Mouse (Mus musculus): Measurements from ENCODE around the gene Spata32.
"Not testable (repeated sequence)": the region's sequence is repeated elsewhere in the genome, so short reads cannot be mapped to it uniquely, and the experiment has no call there.

Spata32 gene

GRCm38 (mm10) chr11:103246081-103246730, 28.0 kb upstream of the Spata32 start:
- DNase-seq = peak in 1 of 2 experiments; percentile 51

GRCm38 (mm10) chr11:103244856-103245255, 26.6 kb upstream of the Spata32 start:
- DNase-seq = peak; percentile 34 to 47

- peak; percentile 77 to 88 for DNase-seq
Measured at GRCm38 (mm10) chr11:103240740-103241139, 22.5 kb upstream of the Spata32 start.

- DNase-seq = no peak
Measured at GRCm38 (mm10) chr11:103237757-103238156, 19.5 kb upstream of the Spata32 start.

- peak; percentile 29 to 65 for DNase-seq
Measured at GRCm38 (mm10) chr11:103236903-103237302, 18.7 kb upstream of the Spata32 start.

- no peak for DNase-seq
Measured at GRCm38 (mm10) chr11:103236431-103236830, 18.2 kb upstream of the Spata32 start.

GRCm38 (mm10) chr11:103235702-103236101, 17.5 kb upstream of the Spata32 start:
- peak; percentile 28 to 65 for DNase-seq

GRCm38 (mm10) chr11:103234447-103234846, 16.2 kb upstream of the Spata32 start:
- no peak for DNase-seq

- peak; percentile 87 to 94 for DNase-seq
Measured at GRCm38 (mm10) chr11:103232966-103233365, 14.7 kb upstream of the Spata32 start.

- no peak for DNase-seq
Measured at GRCm38 (mm10) chr11:103231367-103231766, 13.1 kb upstream of the Spata32 start.

GRCm38 (mm10) chr11:103230626-103231025, 12.4 kb upstream of the Spata32 start:
- DNase-seq = peak in 1 of 2 experiments; percentile 17

- DNase-seq = no peak
Measured at GRCm38 (mm10) chr11:103229608-103230007, 11.4 kb upstream of the Spata32 start.

GRCm38 (mm10) chr11:103223951-103224456, 5.8 kb upstream of the Spata32 start:
- peak; percentile 21 to 53 for DNase-seq

- peak in 1 of 2 experiments; percentile 18 for DNase-seq
Measured at GRCm38 (mm10) chr11:103223444-103223843, 5.2 kb upstream of the Spata32 start.

GRCm38 (mm10) chr11:103222718-103223117, 4.5 kb upstream of the Spata32 start:
- not testable (repeated sequence) for DNase-seq

- peak; percentile 50 to 72 for DNase-seq
Measured at GRCm38 (mm10) chr11:103221437-103221836, 3.2 kb upstream of the Spata32 start.

- DNase-seq = peak; percentile 74 to 85
Measured at GRCm38 (mm10) chr11:103219995-103220394, 1.8 kb upstream of the Spata32 start.

GRCm38 (mm10) chr11:103219259-103219658, 1.0 kb upstream of the Spata32 start:
- no peak for DNase-seq

GRCm38 (mm10) chr11:103218517-103218901, 277 bp upstream of the Spata32 start:
- DNase-seq = no peak

- no peak for DNase-seq
Measured at GRCm38 (mm10) chr11:103215355-103215754, 2.9 kb downstream of the Spata32 start.

- no peak for DNase-seq
Measured at GRCm38 (mm10) chr11:103213712-103214111, 4.5 kb downstream of the Spata32 start.

- no peak for DNase-seq
Measured at GRCm38 (mm10) chr11:103210291-103210690, 7.9 kb downstream of the Spata32 start.

GRCm38 (mm10) chr11:103208458-103208857, 9.8 kb downstream of the Spata32 start, which contains the start of gene 1700023F06Rik:
Gene 1700023F06Rik (minus strand): TSS chr11:103208558.
- no peak for DNase-seq

GRCm38 (mm10) chr11:103206203-103206602, 12.0 kb downstream of the Spata32 start:
- DNase-seq = no peak

GRCm38 (mm10) chr11:103202376-103202775, 15.9 kb downstream of the Spata32 start:
- no peak for DNase-seq

Measured in kidney, postnatal 25 days (tissue).